Mouse (Mus musculus): ENCODE data around the gene Fkbpl. TPM values are rescaled to one million over a fixed set of nuclear protein-coding genes. Genes with fewer than 3 reads are reported as not detected.

Gene Fkbpl
- polyA plus RNA-seq, 1 experiment from 2014 or later: 16.6 TPM

DNA sequence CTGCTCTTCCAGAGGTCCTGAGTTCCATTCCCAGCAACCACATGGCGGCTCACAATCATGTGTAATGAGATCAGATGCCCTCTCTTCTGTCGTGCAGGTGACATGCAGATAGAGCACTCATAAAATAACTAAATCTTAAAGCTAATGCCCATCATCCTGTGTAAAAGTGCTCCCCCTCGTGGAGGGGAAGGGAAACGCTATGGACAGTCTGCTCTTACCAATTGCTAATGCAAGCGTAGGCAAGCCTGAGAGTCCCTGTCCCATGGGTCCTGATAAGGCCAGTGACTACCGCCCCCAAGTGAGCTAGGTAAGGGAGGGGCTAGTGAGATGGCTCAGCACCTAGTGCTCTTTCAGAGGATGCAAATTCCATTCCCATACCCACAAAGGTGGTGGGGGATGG, 25.6 kb upstream of the Fkbpl start:
- H3K27me3 ChIP-seq (ENCODE audit: control insufficient read depth, insufficient read depth, low read length): no peaks in the 10 kb centered on the region
- H3K9ac ChIP-seq (replicated peaks; ENCODE audit: low read length): no peak overlapping the region
- DNase-seq (ENCODE audit: low spot score) (peak; percentile 79), ATAC-seq (replicated peaks; ENCODE audit: insufficient number of reproducible peaks, low FRiP score, low TSS enrichment, low read depth) (no peak)
- no peak overlapping the region for H3K4me3 ChIP-seq (ENCODE audit: low read depth, low read length)
- WGBS: 19% methylated on average over 6 of the region's 6 CpGs
- no peaks in the 10 kb centered on the region for H3K4me1 ChIP-seq (ENCODE audit: control insufficient read depth, insufficient read depth, low read length)
- no peak overlapping the region for H3K4me2 ChIP-seq (ENCODE audit: low read depth, low read length)
- no peak overlapping the region for H3K27ac ChIP-seq (replicated peaks; ENCODE audit: low read depth, low read length)
- no peaks in the 10 kb centered on the region for H3K9me3 ChIP-seq (replicated peaks; ENCODE audit: control insufficient read depth, low read length)
- H3K36me3 ChIP-seq (replicated peaks; ENCODE audit: control insufficient read depth, insufficient read depth, low read depth, low read length): no peaks in the 10 kb centered on the region

- no peaks in the 10 kb centered on the region for H3K36me3 ChIP-seq (replicated peaks; ENCODE audit: control insufficient read depth, insufficient read depth, low read depth, low read length)
- H3K27ac ChIP-seq (replicated peaks; ENCODE audit: low read depth, low read length): no peak overlapping the region
- H3K4me2 ChIP-seq (ENCODE audit: low read depth, low read length): no peak overlapping the region
- DNase-seq (ENCODE audit: low spot score) (no peak), ATAC-seq (replicated peaks; ENCODE audit: insufficient number of reproducible peaks, low FRiP score, low TSS enrichment, low read depth) (no peak)
- H3K9me3 ChIP-seq (replicated peaks; ENCODE audit: control insufficient read depth, low read length): no peaks in the 10 kb centered on the region
- 90% methylated on average over 8 of the region's 8 CpGs for WGBS
- H3K4me3 ChIP-seq (ENCODE audit: low read depth, low read length): no peak overlapping the region
- H3K27me3 ChIP-seq (ENCODE audit: control insufficient read depth, insufficient read depth, low read length): no peaks in the 10 kb centered on the region
- H3K9ac ChIP-seq (replicated peaks; ENCODE audit: low read length): no peak overlapping the region
- no peaks in the 10 kb centered on the region for H3K4me1 ChIP-seq (ENCODE audit: control insufficient read depth, insufficient read depth, low read length)
Observed at GRCm38 (mm10) chr17:34621006-34621405, 23.6 kb upstream of the Fkbpl start.

DNA sequence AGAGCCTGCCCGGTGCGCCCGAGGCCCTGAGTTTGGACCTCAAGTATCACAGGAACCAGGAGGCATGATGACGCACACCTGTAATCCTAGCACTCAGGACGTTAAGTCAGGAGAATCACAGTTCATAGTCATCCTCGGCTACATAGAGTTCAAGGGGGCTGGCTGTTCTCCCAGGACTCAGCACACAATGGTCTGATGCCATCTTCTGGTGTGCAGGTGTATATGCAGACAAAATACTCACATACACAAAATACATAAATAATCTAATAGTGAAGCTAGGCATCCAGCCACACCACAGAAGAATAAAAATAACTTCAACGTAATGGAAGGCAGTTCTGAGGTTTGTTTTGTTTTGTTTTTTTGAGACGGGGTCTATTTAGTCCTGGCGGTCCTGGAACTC, 21.4 kb upstream of the Fkbpl start:
- Histone ChIP-seq H3K4me1 (ENCODE audit: control insufficient read depth, insufficient read depth, low read length) (peaks cover 4% of the 10 kb centered on the region), H3K9me3 (replicated peaks; ENCODE audit: control insufficient read depth, low read length) (no peaks in the 10 kb centered on the region), H3K9ac (replicated peaks; ENCODE audit: low read length) (no peak overlapping the region), H3K27me3 (ENCODE audit: control insufficient read depth, insufficient read depth, low read length) (no peaks in the 10 kb centered on the region), H3K4me3 (ENCODE audit: low read depth, low read length) (no peak overlapping the region), H3K4me2 (ENCODE audit: low read depth, low read length) (no peak overlapping the region), H3K36me3 (replicated peaks; ENCODE audit: control insufficient read depth, insufficient read depth, low read depth, low read length) (no peaks in the 10 kb centered on the region), H3K27ac (replicated peaks; ENCODE audit: low read depth, low read length) (no peak overlapping the region)
- DNase-seq (ENCODE audit: low spot score) (no peak), ATAC-seq (replicated peaks; ENCODE audit: insufficient number of reproducible peaks, low FRiP score, low TSS enrichment, low read depth) (no peak)
- 80% methylated on average over 9 of the region's 9 CpGs for WGBS

GRCm38 (mm10) chr17:34624981-34625380, 19.6 kb upstream of the Fkbpl start:
- H3K27me3 ChIP-seq (ENCODE audit: control insufficient read depth, insufficient read depth, low read length): peaks cover 5% of the 10 kb centered on the region
- DNase-seq (ENCODE audit: low spot score) (no peak), ATAC-seq (replicated peaks; ENCODE audit: insufficient number of reproducible peaks, low FRiP score, low TSS enrichment, low read depth) (no peak)
- no peak overlapping the region for H3K4me3 ChIP-seq (ENCODE audit: low read depth, low read length)
- peaks cover 9% of the 10 kb centered on the region for H3K4me1 ChIP-seq (ENCODE audit: control insufficient read depth, insufficient read depth, low read length)
- no peaks in the 10 kb centered on the region for H3K9me3 ChIP-seq (replicated peaks; ENCODE audit: control insufficient read depth, low read length)
- no peak overlapping the region for H3K4me2 ChIP-seq (ENCODE audit: low read depth, low read length)
- no peak overlapping the region for H3K9ac ChIP-seq (replicated peaks; ENCODE audit: low read length)
- no peaks in the 10 kb centered on the region for H3K36me3 ChIP-seq (replicated peaks; ENCODE audit: control insufficient read depth, insufficient read depth, low read depth, low read length)
- no peak overlapping the region for H3K27ac ChIP-seq (replicated peaks; ENCODE audit: low read depth, low read length)
- 95% methylated on average over 3 of the region's 3 CpGs for WGBS

- peaks cover 17% of the 10 kb centered on the region for H3K27me3 ChIP-seq (ENCODE audit: control insufficient read depth, insufficient read depth, low read length)
- peak overlapping the region; percentile 92 for H3K4me2 ChIP-seq (ENCODE audit: low read depth, low read length)
- ATAC-seq (replicated peaks; ENCODE audit: insufficient number of reproducible peaks, low FRiP score, low TSS enrichment, low read depth): no peak
- 51% methylated on average over 16 of the region's 16 CpGs for WGBS
- H3K9ac ChIP-seq (replicated peaks; ENCODE audit: low read length): peak overlapping the region; percentile 74
- no peak for DNase-seq (ENCODE audit: low spot score)
- H3K36me3 ChIP-seq (replicated peaks; ENCODE audit: control insufficient read depth, insufficient read depth, low read depth, low read length): no peaks in the 10 kb centered on the region
- H3K9me3 ChIP-seq (replicated peaks; ENCODE audit: control insufficient read depth, low read length): no peaks in the 10 kb centered on the region
- H3K4me3 ChIP-seq (ENCODE audit: low read depth, low read length): peak overlapping the region; percentile 53
- peaks cover 15% of the 10 kb centered on the region for H3K4me1 ChIP-seq (ENCODE audit: control insufficient read depth, insufficient read depth, low read length)
- 0 out of 2 replicates have a peak overlapping the region, but pooled peaks have one; percentile 13 for H3K27ac ChIP-seq (replicated peaks; ENCODE audit: low read depth, low read length)
Observed at GRCm38 (mm10) chr17:34626062-34626772, 18.3 kb upstream of the Fkbpl start.

DNA sequence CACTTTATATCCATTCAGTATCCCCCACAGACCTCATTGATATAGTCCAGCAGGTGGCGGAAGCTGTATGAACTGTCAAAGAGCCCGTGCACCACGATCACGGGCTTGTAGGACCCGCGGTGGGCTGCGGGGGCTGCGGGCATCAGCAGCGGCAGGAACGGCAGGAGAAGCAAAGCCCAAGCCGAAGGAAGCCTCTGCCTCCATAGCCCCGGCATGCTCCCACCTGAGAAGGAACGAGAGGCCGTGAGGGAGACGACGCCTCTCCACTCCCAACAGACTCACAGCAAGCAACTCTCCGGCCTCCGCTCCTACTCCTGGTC, 17.8 kb upstream of the Fkbpl start:
- peak overlapping the region; percentile 92 for H3K4me2 ChIP-seq (ENCODE audit: low read depth, low read length)
- no peaks in the 10 kb centered on the region for H3K36me3 ChIP-seq (replicated peaks; ENCODE audit: control insufficient read depth, insufficient read depth, low read depth, low read length)
- 0 out of 2 replicates have a peak overlapping the region, but pooled peaks have one; percentile 13 for H3K27ac ChIP-seq (replicated peaks; ENCODE audit: low read depth, low read length)
- WGBS: under 1% methylated on average over 18 of the region's 18 CpGs
- peak; percentile 70 for DNase-seq (ENCODE audit: low spot score)
- H3K9me3 ChIP-seq (replicated peaks; ENCODE audit: control insufficient read depth, low read length): no peaks in the 10 kb centered on the region
- peaks cover 17% of the 10 kb centered on the region for H3K4me1 ChIP-seq (ENCODE audit: control insufficient read depth, insufficient read depth, low read length)
- H3K27me3 ChIP-seq (ENCODE audit: control insufficient read depth, insufficient read depth, low read length): peaks cover 22% of the 10 kb centered on the region
- peak overlapping the region; percentile 53 for H3K4me3 ChIP-seq (ENCODE audit: low read depth, low read length)
- H3K9ac ChIP-seq (replicated peaks; ENCODE audit: low read length): peak overlapping the region; percentile 74
- peak; percentile 5; the same call in 1 of the 2 replicates for ATAC-seq (replicated peaks; ENCODE audit: insufficient number of reproducible peaks, low FRiP score, low TSS enrichment, low read depth)

DNA sequence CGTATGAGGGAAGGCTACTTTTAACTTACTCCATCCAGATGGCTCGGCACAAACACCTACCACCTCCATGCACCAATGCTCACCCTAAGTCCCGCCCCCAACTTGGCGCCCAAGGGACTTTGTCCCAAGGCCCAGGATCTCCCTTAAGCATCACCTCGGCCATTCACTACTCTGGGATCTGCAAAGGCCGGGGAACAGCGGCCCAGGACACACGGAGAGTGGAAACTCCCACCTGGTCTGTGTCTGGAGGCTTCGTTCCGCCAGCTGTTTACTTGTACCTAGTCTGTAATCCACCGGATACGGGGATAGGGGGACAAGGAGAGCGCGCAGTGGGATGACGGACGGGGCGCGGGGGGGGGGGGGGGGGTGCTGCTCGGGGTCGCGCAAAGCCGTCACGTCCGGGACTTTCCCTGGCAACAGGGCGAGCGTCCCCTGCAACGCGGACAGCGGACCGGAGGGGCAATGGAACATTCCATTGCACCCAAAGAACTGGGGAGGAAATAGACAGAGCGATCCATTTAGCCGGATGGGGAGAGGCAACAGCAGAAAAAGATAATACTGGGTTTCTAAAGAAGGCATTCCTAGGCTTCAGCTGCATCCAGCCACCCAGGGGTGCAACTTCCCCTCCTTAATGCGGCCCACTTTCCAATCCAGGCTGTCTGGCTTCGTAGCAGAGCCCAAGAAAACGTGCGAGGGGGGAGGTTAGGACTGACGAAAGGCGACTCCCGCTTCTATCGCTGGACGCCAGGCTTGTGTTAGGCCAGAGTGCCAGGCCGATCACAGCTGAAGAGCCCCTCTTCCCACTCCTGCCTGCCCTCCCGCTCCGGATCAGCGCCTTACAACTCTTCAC, 17.2 kb upstream of the Fkbpl start:
- H3K9me3 ChIP-seq (replicated peaks; ENCODE audit: control insufficient read depth, low read length): no peaks in the 10 kb centered on the region
- H3K27ac ChIP-seq (replicated peaks; ENCODE audit: low read depth, low read length): peak overlapping the region; percentile 80
- H3K4me2 ChIP-seq (ENCODE audit: low read depth, low read length): peak overlapping the region; percentile 92
- H3K4me1 ChIP-seq (ENCODE audit: control insufficient read depth, insufficient read depth, low read length): peaks cover 18% of the 10 kb centered on the region
- H3K27me3 ChIP-seq (ENCODE audit: control insufficient read depth, insufficient read depth, low read length): peaks cover 25% of the 10 kb centered on the region
- no peaks in the 10 kb centered on the region for H3K36me3 ChIP-seq (replicated peaks; ENCODE audit: control insufficient read depth, insufficient read depth, low read depth, low read length)
- H3K4me3 ChIP-seq (ENCODE audit: low read depth, low read length): peak overlapping the region; percentile 53
- under 1% methylated on average over 43 of the region's 45 CpGs for WGBS
- peak; percentile 47 for ATAC-seq (replicated peaks; ENCODE audit: insufficient number of reproducible peaks, low FRiP score, low TSS enrichment, low read depth)
- H3K9ac ChIP-seq (replicated peaks; ENCODE audit: low read length): peak overlapping the region; percentile 74
- DNase-seq (ENCODE audit: low spot score): peak; percentile 92

Data from embryonic facial prominence, embryonic 11.5 days (tissue).